Mouse (Mus musculus): ENCODE data around the gene Klk12.
A peak's percentile ranks its signal among the peaks of the same experiment; 100 is the strongest.

Klk12 gene

GRCm38 (mm10) chr7:43796355-43796754 is 27.7 kb downstream of the Klk12 start:
- no peak for DNase-seq (ENCODE audit: low spot score)

DNA sequence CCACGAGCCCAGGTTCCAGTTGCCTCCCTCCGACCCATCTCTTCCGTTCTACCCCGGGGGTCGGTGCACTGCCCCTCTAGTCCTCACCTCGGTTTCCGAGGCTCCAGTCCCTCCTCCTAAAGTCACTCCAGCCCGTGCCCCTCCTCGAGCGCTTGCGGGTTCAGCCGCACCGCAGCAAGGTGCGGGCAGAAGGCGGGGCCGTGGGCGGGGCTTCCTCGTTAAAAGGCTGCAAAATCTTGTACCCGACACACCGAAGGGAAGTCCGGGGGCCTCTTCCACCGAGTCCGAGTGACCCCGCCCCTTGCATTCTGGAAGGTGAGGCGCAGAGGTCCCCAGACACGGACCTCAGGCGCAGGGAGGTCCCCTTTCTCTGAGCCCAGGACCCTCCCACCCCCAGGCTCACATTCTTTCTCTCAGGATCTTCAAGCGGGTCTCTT is 28.7 kb downstream of the Klk12 start, which contains the start of gene Klk8:
TSS of gene Klk8 (plus strand) at position 245 of the 437 bp plus-strand sequence.
- peak; percentile 61 for DNase-seq (ENCODE audit: low spot score)

DNA sequence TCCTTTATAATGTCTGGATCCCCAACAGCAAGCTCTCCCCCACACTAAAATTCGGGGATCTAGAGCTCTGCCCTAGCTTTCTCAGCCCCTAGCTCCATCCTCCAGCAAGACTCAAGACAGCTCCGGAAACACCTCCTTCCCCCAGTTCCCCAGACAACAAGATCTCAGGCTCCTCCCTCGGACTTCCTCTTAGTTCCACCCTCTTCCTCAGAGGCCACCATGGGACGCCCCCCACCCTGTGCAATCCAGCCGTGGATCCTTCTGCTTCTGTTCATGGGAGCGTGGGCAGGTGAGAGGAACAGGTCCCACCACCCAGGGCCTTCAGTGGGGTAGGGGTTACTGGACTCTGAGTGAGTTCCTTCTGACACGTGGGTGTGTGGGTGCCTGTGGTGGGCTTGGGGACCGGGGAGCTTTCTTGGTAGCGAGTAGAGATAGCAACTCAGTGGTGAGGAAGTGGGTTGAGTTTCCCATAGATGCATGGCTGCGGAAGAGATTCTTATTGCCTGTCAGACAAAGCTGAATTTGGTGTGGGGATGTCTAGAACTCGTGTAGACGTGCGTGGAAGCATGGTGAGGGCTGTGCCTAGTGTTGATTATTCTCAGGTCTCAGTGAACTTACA is 29.3 kb downstream of the Klk12 start:
- DNase-seq (ENCODE audit: low spot score), result no peak

GRCm38 (mm10) chr7:43799876-43800275 is 31.2 kb downstream of the Klk12 start:
- DNase-seq (ENCODE audit: low spot score), result no peak

DNA sequence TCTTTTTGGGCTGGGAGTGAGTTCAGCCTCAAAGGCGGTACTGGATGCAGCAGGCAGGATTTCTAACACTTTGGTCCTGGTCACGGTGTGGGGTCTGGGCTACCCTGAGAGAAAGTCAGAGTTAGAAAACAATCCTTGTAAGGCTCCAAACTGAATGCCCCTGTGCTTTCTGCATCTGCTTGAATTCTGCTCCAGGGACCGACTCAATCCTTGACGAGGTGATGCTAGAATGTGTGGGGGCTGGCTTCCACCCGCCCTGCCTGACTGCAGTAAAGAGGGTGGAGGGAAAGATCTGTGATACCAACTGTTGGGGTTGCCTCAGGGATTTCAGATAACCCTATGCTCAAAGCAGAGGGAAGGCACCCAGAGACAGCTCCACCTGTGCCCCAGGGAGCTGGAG is 42.3 kb downstream of the Klk12 start, which contains the start of gene Klk7:
TSS of gene Klk7 (plus strand) at position 301 of the 400 bp plus-strand sequence.
- no peak for DNase-seq (ENCODE audit: low spot score)

- no peak for DNase-seq (ENCODE audit: low spot score)
Measured at GRCm38 (mm10) chr7:43815211-43815610, 46.5 kb downstream of the Klk12 start.

DNA sequence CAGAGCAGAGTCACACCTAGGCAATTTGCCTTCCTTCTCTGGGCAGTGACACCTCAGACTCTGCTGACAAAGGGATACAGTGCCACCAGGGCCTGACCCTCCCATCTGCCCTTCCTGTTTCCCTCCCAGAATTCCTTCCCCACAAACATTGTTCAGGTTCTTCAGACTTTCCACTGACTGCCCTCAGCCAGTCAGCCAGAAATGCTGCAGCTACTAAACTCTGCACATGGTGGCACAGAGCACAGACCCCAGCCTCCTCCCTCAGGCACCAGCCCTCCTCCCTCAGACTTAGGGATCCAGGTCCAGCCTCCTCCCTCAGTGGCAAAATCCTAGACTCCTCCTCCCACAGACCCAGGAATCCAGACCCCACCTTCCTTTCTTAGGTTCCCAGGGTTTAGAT is 48.0 kb downstream of the Klk12 start:
- DNase-seq (ENCODE audit: low spot score), result no peak

GRCm38 (mm10) chr7:43821581-43821980 is 52.9 kb downstream of the Klk12 start:
- no peak for DNase-seq (ENCODE audit: low spot score)
